Mouse (Mus musculus) embryonic facial prominence, embryonic 15.5 days (tissue): ENCODE measurements around the gene Tmem69. TPM values are rescaled to one million over a fixed set of nuclear protein-coding genes. Genes with fewer than 3 reads are reported as not detected.

Experiments used
- ATAC-seq: fragments of 200-750 bp; cut with Nextera tagmentation; 2 replicates; pipeline ENCODE4 v1.8.0; 2017; ENCODE audit warnings: low read depth, moderate TSS enrichment; ENCODE audit not compliant: insufficient number of reproducible peaks, low FRiP score, low TSS enrichment
- H3K27ac ChIP-seq: fragments of 300-500 bp; sonication (generic); replicated peaks from 2 replicates; pipeline ENCODE4 v1.5.1; 2015; ENCODE audit warnings: mild to moderate bottlenecking, inconsistent platforms
- H3K27me3 ChIP-seq: fragments of 300-500 bp; sonication (generic); 2 replicates; pipeline ENCODE4 v1.6.1; 2015; ENCODE audit warnings: inconsistent platforms
- H3K36me3 ChIP-seq: fragments of 300-500 bp; sonication (generic); 2 replicates; pipeline ENCODE4 v1.6.1; 2015; ENCODE audit warnings: mild to moderate bottlenecking, inconsistent platforms
- H3K4me1 ChIP-seq: fragments of 300-500 bp; sonication (generic); 2 replicates; pipeline ENCODE4 v1.6.1; 2015; ENCODE audit warnings: inconsistent platforms
- H3K4me2 ChIP-seq: fragments of 300-500 bp; sonication (generic); replicated peaks from 2 replicates; pipeline ENCODE4 v1.6.1; 2015; ENCODE audit warnings: mild to moderate bottlenecking, inconsistent platforms
- H3K4me3 ChIP-seq: fragments of 300-500 bp; sonication (generic); replicated peaks from 2 replicates; pipeline ENCODE4 v1.5.1; 2015; ENCODE audit warnings: mild to moderate bottlenecking, inconsistent platforms
- H3K9ac ChIP-seq: fragments of 300-500 bp; sonication (generic); 2 replicates; pipeline ENCODE4 v1.6.1; 2015; ENCODE audit warnings: inconsistent platforms
- H3K9me3 ChIP-seq: fragments of 300-500 bp; sonication (generic); replicated peaks from 2 replicates; pipeline ENCODE4 v1.6.1; 2016; ENCODE audit warnings: inconsistent platforms
- WGBS: fragments of 180-500 bp; shearing (Covaris S2); methylation state at CpG from one replicate; pipeline ENCODE4 v1.1.7; 2015; 5-methylcytosine and 5-hydroxymethylcytosine counted together
- polyA plus RNA-seq: library from polyadenylated mRNA; unstranded; fragments of >200 nt; fragmentation: Nextera tagmentation; extraction: Ambion mirVana; gene quantifications from 2 replicates; pipeline ENCODE4 v1.2.1, GENCODE M21; 2015

Gene Tmem69
- 20.9 and 22.5 TPM in 2 replicates for polyA plus RNA-seq

DNA sequence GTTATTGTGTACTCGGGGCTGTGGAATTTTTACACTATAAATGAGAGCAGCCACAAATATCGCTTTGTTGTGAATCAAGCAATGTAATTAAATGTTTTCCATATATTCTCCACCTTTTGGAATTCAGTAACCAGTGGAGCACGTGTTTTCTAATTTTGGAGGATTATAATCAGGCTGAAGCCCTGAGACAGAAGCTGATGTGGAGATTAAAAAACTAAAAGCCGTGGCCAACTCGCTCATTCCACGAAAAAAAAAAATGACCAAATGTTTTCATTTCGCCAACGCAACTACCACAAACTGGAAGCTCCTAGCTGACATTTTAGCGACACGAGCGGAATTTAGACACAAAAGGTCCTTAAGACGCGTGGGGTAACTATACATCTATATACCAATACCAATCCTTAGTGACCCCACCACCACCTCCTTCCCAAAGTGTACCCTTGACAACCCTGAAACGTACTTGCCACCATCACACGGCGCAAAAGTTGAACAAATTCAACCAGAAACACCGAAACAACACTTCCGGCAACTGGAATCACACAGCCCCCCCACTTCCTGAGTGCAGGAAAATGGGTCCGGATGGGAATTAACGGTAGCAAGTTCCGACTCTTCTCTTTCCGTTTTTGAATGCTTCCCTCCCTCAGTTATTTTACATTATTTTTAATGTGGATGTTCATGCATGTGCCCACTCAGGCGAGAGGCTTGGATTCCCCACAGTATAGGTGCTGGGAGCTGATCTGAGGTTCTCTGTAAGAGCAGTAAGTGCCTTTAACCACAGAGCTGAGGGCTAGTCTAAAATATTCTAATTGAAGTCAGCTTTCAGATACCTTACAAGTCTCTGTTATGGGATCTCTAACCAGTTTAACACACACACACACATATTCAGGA lies at the start of gene Tmem69:
Gene Tmem69 (minus strand): TSS at position 524 of the 888 bp plus-strand sequence.
- H3K9ac ChIP-seq = peak within 1 kb of the TSS; percentile 69
- H3K4me1 ChIP-seq = no peaks in the 10 kb centered on the region
- H3K27ac ChIP-seq = peak within 1 kb of the TSS; percentile 98
- H3K4me3 ChIP-seq = peak within 1 kb of the TSS; percentile 76
- 2% methylated on average over 23 of the region's 23 CpGs for WGBS
- no peaks in the 10 kb centered on the region for H3K9me3 ChIP-seq
- peaks cover 15% of the 10 kb centered on the region for H3K36me3 ChIP-seq
- peak within 1 kb of the TSS; percentile 89 for H3K4me2 ChIP-seq
- no peaks in the 10 kb centered on the region for H3K27me3 ChIP-seq
- ATAC-seq = no peak

DNA sequence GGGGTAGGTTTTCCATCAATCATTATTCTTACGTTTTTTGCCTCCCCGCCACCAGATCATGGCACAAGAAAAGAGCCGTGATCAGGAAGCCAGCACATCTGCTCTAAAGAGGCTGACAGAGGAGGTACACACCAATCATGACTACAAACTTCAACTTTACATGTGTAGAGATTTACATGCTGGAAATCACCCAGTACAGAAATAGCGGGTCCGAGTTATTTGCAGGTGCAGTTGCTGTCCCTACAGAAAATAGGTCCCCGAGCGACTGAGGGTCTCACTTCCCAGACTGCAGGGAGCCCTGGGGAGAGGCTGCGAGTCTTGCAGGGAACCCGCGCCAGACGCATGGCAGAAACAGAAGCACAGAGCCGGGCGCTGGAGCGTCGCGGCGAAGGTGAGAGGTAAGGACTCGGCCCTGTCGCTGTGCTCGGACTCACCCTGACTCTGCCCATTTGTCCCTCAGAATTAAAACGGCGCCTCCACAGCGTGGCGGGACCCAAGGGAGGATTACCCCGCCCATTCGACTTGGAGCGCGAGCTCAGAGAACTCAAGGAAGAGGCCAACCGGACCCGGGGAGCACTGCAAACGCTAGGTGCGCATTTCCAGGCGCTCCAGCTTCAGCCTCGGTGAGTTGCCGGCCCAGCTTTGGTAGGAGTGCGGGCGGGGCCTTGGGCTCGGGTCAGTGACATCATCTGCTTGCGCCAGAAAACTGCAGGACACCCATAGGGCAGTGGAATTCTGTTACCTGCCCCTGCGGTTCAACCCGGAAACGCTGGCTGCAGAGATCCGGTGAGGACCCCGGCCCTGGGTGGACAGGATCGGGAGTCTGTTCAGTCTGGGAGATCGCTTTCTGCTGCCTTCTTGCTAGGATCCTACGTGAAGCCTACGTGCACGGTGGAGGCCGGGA lies 41.5 kb upstream of the Tmem69 start:
- Histone ChIP-seq H3K9me3 (no peaks in the 10 kb centered on the region), H3K27me3 (no peaks in the 10 kb centered on the region), H3K4me2 (peak overlapping the region; percentile 92), H3K36me3 (peaks cover 31% of the 10 kb centered on the region), H3K27ac (peak overlapping the region; percentile 81), H3K4me3 (peak overlapping the region; percentile 66), H3K4me1 (peaks cover 26% of the 10 kb centered on the region), H3K9ac (peak overlapping the region; percentile 68)
- ATAC-seq = peak; percentile 89
- 1% methylated on average over 50 of the region's 50 CpGs for WGBS

DNA sequence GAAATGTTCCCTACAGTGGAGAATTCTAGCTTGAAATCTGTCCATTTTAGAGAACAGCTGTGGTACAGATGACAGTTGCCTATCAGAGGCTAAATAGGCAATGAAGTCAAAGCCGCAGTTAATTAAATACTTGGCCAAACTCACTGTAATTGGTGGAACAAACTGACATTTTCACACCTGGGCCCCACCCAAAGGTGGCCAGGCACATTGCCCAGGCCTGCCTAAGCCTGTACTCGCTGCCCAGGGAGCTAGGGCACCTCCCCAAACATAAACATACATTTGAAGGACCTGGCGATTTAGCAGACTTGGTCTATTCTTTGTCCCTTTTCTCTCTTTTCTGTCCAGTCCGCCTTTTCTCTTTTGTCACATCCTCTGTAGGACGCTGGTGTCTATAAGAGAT lies 40.6 kb upstream of the Tmem69 start, which contains the start of gene Ccdc17:
Gene Ccdc17 (plus strand): TSS at position 276 of the 400 bp plus-strand sequence.
- H3K27ac ChIP-seq = peak within 1 kb of the TSS; percentile 81
- peaks cover 31% of the 10 kb centered on the region for H3K36me3 ChIP-seq
- 27% methylated on average over 5 of the region's 5 CpGs for WGBS

DNA sequence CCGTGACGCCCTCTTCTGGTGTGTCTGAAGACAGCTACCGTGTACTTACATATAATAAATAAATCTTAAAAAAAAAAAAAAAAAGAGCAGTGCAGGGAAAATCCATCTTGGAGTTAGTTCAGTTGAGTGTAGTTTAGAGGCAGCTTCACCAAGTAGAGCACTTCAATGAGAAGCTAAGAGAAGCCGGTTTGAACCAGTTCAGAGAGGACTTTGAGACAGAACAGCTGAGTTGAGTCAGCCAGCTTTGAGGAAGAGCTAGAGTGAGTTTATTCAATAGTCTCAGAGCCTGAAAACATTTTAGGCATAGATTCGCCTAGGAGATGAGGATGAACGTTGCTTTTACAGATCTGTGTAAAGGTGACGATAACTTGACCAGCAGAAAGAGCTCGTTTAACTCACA lies 40.1 kb upstream of the Tmem69 start:
- 81% methylated on average over 8 of the region's 8 CpGs for WGBS
- peaks cover 26% of the 10 kb centered on the region for H3K4me1 ChIP-seq
- no peak overlapping the region for H3K27ac ChIP-seq
- H3K9me3 ChIP-seq = no peaks in the 10 kb centered on the region
- ATAC-seq = no peak
- H3K27me3 ChIP-seq = no peaks in the 10 kb centered on the region
- no peak overlapping the region for H3K4me2 ChIP-seq
- no peak overlapping the region for H3K4me3 ChIP-seq
- peaks cover 35% of the 10 kb centered on the region for H3K36me3 ChIP-seq
- H3K9ac ChIP-seq = no peak overlapping the region

More for the DNA sequence above, 40.6 kb upstream of the Tmem69 start, which contains the start of gene Ccdc17:
- no peak for ATAC-seq
- H3K4me1 ChIP-seq = peaks cover 26% of the 10 kb centered on the region
- H3K4me3 ChIP-seq = peak within 1 kb of the TSS; percentile 66
- H3K27me3 ChIP-seq = no peaks in the 10 kb centered on the region
- H3K9me3 ChIP-seq = no peaks in the 10 kb centered on the region
- H3K4me2 ChIP-seq = peak within 1 kb of the TSS; percentile 92
- peak within 1 kb of the TSS; percentile 68 for H3K9ac ChIP-seq

DNA sequence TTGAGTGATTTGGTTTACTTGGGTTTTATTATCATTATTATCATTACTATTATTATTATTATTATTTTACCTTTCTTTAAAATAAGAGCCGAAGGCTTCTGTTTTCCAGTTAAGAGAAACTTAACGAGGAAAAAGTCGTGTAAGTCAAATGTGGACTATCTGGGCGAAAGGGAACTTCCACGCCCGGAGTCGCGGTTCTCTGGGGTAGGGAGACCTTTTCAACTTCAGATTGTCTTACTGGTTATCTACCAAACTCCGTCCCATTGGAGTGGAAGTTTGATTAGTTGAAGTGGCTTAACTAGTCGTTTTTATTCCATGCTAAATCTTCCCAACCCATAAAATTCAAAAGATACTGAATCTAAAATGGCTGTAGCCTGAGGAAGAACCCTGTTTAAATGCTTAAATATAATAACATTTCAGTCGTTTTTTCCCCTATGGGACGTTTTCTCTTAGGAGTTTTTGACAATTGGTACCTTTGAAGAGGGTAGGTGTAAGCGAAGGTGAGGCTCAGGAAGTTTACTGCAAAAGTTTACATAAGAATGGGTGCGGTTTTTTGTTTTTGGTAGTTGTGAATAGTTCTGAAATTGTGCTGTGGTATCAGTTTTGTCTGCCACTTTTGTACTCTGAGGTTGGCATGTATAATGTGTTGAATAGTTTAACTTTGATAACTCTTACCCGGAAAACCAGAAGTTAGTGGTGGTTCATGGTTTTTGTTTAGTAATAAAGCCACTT lies 2.6 kb upstream of the Tmem69 start:
- ATAC-seq = no peak
- Histone ChIP-seq H3K4me2 (peak overlapping the region; percentile 57), H3K4me3 (peak overlapping the region; percentile 76), H3K27ac (peak overlapping the region; percentile 98), H3K9ac (peak overlapping the region; percentile 75), H3K36me3 (peaks cover 10% of the 10 kb centered on the region), H3K4me1 (no peaks in the 10 kb centered on the region), H3K27me3 (no peaks in the 10 kb centered on the region), H3K9me3 (no peaks in the 10 kb centered on the region)
- 3% methylated on average over 15 of the region's 15 CpGs for WGBS

DNA sequence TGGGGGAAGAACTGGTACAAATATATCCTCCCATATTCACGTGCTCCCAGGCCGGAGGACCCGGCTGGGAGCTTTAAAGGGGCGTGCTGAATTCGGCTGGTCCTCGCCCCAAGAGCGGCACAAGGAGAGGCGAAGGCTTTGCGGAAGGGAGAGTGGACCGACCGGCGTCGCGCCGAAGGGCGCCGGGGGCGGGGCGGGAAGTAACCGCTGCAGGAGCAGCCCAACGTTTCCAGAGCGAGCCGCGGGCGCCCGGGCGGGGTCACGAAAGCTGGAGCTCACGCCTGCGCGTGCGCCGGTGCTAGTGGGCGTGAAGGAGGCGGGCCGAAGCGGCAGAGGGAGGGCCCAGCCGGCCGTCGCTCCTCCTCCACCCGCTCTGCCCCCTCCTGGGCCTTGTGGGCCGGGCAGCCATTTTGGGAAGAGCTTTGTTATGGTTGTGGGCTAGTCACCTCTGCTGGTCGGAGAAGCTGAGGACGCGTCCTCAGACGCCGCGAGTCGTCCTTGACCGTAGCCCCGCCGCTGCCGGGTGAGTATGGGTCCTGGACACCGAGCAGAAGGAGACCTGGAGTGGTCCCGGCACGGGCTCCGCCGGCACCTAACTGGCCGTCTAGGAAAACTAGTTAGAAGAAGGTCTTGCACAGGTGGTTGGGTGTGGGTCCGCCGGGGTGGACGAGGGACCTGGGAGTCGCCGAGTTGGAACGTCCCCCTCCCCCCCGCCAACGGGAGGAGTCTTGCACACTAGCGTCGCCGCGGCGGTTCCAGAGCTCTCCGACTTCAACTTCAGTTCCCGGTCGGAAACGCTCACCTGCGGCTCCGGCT lies 1.8 kb upstream of the Tmem69 start, which contains the start of gene Gpbp1l1:
Gene Gpbp1l1 (plus strand): TSS at position 353 of the 816 bp plus-strand sequence.
- peak; percentile 98 for ATAC-seq
- peak within 1 kb of the TSS; percentile 76 for H3K4me3 ChIP-seq
- peak within 1 kb of the TSS; percentile 89 for H3K4me2 ChIP-seq
- H3K9me3 ChIP-seq = no peaks in the 10 kb centered on the region
- H3K9ac ChIP-seq = peak within 1 kb of the TSS; percentile 75
- H3K27ac ChIP-seq = peak within 1 kb of the TSS; percentile 98
- H3K36me3 ChIP-seq = peaks cover 11% of the 10 kb centered on the region
- under 1% methylated on average over 76 of the region's 78 CpGs for WGBS
- no peaks in the 10 kb centered on the region for H3K4me1 ChIP-seq
- H3K27me3 ChIP-seq = no peaks in the 10 kb centered on the region

DNA sequence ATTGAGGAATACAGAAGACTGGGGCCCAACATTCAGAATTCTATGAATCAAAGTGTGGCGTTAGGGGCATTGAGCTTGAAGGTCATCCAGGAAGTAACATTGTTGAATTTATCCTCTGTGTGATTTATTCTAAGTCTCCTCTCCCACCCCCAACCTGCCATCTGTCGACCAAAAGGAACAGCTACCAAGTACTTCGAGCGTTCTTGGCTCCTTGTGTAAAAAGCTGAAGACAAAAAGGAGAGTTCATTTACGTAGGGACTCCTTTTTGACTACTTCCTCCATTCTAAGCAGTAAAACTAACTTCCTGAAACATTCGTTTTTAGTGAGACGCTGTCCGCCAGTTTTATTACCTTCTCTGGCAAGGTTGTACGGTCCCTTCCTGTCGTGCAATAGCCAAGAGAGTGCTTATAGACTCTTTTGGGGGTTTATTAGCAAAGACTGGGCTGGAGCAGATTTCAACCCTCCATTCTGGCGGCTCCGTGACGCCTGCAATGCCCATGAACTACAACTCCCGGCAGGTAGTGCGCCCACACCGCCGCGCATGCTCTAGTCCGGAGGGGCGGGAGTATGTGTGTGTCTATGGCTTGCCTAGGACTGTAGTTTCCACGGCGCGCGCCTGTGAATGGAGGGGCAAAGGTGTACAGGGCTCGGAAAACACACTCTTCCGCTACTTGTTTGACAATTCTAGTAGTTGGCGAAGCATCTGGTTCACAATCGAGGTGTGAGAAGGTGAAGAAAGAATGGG lies 997 bp upstream of the Tmem69 start:
- peak; percentile 93 for ATAC-seq
- H3K27me3 ChIP-seq = no peaks in the 10 kb centered on the region

DNA sequence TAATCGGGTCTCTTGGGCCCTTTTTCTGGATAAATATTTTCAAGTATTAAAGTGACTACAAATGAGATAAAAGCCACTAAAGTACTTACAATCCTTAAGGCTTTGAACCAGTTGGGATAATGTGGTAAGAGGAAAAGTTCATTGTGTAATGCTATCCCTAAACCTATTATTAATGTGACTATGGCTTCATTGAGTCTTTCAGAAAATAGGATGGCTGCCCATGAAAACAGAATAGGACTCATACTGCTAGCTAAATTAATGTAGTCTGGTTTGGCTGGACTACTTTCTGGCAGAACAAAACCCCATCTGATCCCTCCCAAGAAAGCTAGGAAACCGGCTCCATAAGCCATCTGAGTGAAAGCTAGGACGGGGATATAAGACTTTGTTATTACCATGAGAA lies 2.7 kb downstream of the Tmem69 start:
- Histone ChIP-seq H3K27me3 (no peaks in the 10 kb centered on the region), H3K4me1 (no peaks in the 10 kb centered on the region), H3K27ac (no peak overlapping the region), H3K9me3 (no peaks in the 10 kb centered on the region), H3K4me2 (no peak overlapping the region), H3K36me3 (peaks cover 15% of the 10 kb centered on the region), H3K4me3 (no peak overlapping the region), H3K9ac (no peak overlapping the region)
- no peak for ATAC-seq
- WGBS = 85% methylated on average over 3 of the region's 3 CpGs

More for the DNA sequence above, 997 bp upstream of the Tmem69 start:
- no peaks in the 10 kb centered on the region for H3K4me1 ChIP-seq
- WGBS = under 1% methylated on average over 28 of the region's 28 CpGs
- peak overlapping the region; percentile 69 for H3K9ac ChIP-seq
- peaks cover 15% of the 10 kb centered on the region for H3K36me3 ChIP-seq
- peak overlapping the region; percentile 98 for H3K27ac ChIP-seq
- H3K4me3 ChIP-seq = peak overlapping the region; percentile 76
- peak overlapping the region; percentile 89 for H3K4me2 ChIP-seq
- H3K9me3 ChIP-seq = no peaks in the 10 kb centered on the region

DNA sequence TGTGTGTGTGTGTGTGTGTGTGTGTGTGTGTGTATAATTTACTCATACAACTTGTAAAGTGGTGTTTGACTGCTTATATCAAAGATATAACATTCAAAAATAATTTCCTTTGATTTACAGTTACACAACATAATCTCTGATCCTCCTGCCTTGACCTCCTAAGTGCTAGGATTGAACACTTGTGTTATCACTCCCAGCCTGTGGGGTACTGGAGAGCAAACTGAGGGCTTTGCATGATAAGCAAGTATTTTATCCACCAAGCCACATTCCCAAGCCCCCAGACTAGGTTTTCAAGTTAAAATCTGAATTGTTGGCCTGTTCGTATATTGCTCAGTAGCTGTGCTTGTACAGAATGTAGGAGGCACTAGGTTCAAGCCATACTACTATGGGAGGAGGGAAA lies 5.3 kb downstream of the Tmem69 start:
- Histone ChIP-seq H3K36me3 (peaks cover 15% of the 10 kb centered on the region), H3K9ac (no peak overlapping the region), H3K27me3 (no peaks in the 10 kb centered on the region), H3K9me3 (no peaks in the 10 kb centered on the region), H3K27ac (no peak overlapping the region), H3K4me1 (no peaks in the 10 kb centered on the region), H3K4me2 (no peak overlapping the region), H3K4me3 (no peak overlapping the region)
- 89% methylated on average over 1 of the region's 1 CpGs for WGBS
- ATAC-seq = no peak
